In genomic region chr11:54728371-54728770, GRCm38 (mm10) we compare ENCODE assay signal across 19 mouse cellular contexts. TPM values are rescaled to one million over a fixed set of nuclear protein-coding genes. Genes with fewer than 3 reads are reported as not detected.
A peak's percentile ranks its signal among the peaks of the same experiment; 100 is the strongest.
DNase-seq lines count a peak whose midpoint lies in the region; ATAC-seq and TF ChIP-seq lines count a peak whose summit lies in the region.
"Had no signal": no experiment of that assay in that cellular context is flagged by ENCODE, and none has a peak within 500 bp of the region (broad histone marks: within the 10 kb centered on the region; RNA-seq: fewer than 3 reads in every experiment).

No protein-coding gene starts in this region.

- TF ChIP-seq CTCF in thymus, adult 2 months (IDR thresholded peaks at IDR 0.05; ENCODE audit: borderline replicate concordance, control insufficient read depth, extremely low read depth, insufficient read depth, low read length, poor library complexity): no peak
- TF ChIP-seq CTCF in forebrain, postnatal 0 days (IDR thresholded peaks at IDR 0.05; ENCODE audit: low read depth): no peak

- no peak for DNase-seq in kidney, adult 18-20 months
- DNase-seq in thymus, postnatal 0 days (ENCODE audit: low spot score): peak; percentile 33
- no peak for DNase-seq in thymus, adult 2 months
- peak; percentile 43 for DNase-seq in brain, adult 2 months (ENCODE audit: low read depth, low spot score)
- DNase-seq in forebrain, postnatal 0 days: no peak
- DNase-seq in adrenal gland, postnatal 36 days: no peak
- DNase-seq: cerebellum, adult 18-20 months; gastrocnemius, postnatal 25 days; kidney, postnatal 14 days; layer of hippocampus, adult 9-11 months; liver, embryonic 13.5 days; lung, postnatal 14 days; thymus, postnatal 14 days had no signal

- peaks cover 45% of the 10 kb centered on the region for H3K36me3 ChIP-seq in kidney, embryonic 15.5 days
- peaks cover 14% of the 10 kb centered on the region; the same call in 1 of the 2 replicates for H3K36me3 ChIP-seq in thymus, adult 2 months (ENCODE audit: control insufficient read depth, insufficient read depth, low read length)
- peaks cover 4% of the 10 kb centered on the region; the same call in 1 of the 2 replicates for H3K36me3 ChIP-seq in forebrain, postnatal 0 days (ENCODE audit: insufficient read depth)

- H3K4me1 ChIP-seq in kidney, embryonic 15.5 days: peaks cover 12% of the 10 kb centered on the region
- H3K4me1 ChIP-seq in thymus, adult 2 months (replicated peaks; ENCODE audit: control insufficient read depth, insufficient read depth, low read length): peaks cover 20% of the 10 kb centered on the region
- H3K4me1 ChIP-seq in forebrain, postnatal 0 days (ENCODE audit: insufficient read depth): no peaks in the 10 kb centered on the region
- H3K4me1 ChIP-seq: embryonic facial prominence, embryonic 13.5 days; liver, embryonic 13.5 days had no signal

- H3K27me3 ChIP-seq in kidney, embryonic 15.5 days: no peaks in the 10 kb centered on the region
- no peaks in the 10 kb centered on the region for H3K27me3 ChIP-seq in thymus, adult 2 months (ENCODE audit: control insufficient read depth, insufficient read depth, low read length)
- H3K27me3 ChIP-seq in forebrain, postnatal 0 days (ENCODE audit: insufficient read depth, low read length): no peaks in the 10 kb centered on the region
- H3K27me3 ChIP-seq: embryonic facial prominence, embryonic 13.5 days; liver, embryonic 13.5 days had no signal

- H3K9me3 ChIP-seq in kidney, embryonic 15.5 days (replicated peaks): no peaks in the 10 kb centered on the region
- no peaks in the 10 kb centered on the region for H3K9me3 ChIP-seq in forebrain, postnatal 0 days (ENCODE audit: low read length)
- H3K9me3 ChIP-seq: embryonic facial prominence, embryonic 13.5 days; liver, embryonic 13.5 days had no signal

- TF ChIP-seq POLR2A in thymus, adult 2 months (IDR thresholded peaks at IDR 0.05; ENCODE audit: control insufficient read depth, extremely low read depth, insufficient read depth, low read length, poor library complexity): no peak

- no peak overlapping the region for H3K4me3 ChIP-seq in kidney, embryonic 15.5 days (replicated peaks)
- H3K4me3 ChIP-seq in thymus, adult 2 months (ENCODE audit: control insufficient read depth, insufficient read depth, low read length): no peak overlapping the region
- H3K4me3 ChIP-seq in forebrain, postnatal 0 days (ENCODE audit: low read depth, low read length): no peak overlapping the region
- H3K4me3 ChIP-seq: embryonic facial prominence, embryonic 13.5 days; liver, embryonic 13.5 days; myocyte had no signal

- H3K4me2 ChIP-seq in kidney, embryonic 15.5 days: no peak overlapping the region
- H3K4me2 ChIP-seq in forebrain, postnatal 0 days (ENCODE audit: low read depth): no peak overlapping the region
- H3K4me2 ChIP-seq: embryonic facial prominence, embryonic 13.5 days; heart, embryonic 11.5 days; liver, embryonic 13.5 days; midbrain, embryonic 11.5 days had no signal

- 0 out of 2 replicates have a peak overlapping the region, but pooled peaks have one; percentile 0 for H3K27ac ChIP-seq in kidney, embryonic 15.5 days
- no peak overlapping the region; the same call in 1 of the 2 replicates for H3K27ac ChIP-seq in thymus, adult 2 months (ENCODE audit: control insufficient read depth, insufficient read depth, low read length)
- H3K27ac ChIP-seq in forebrain, postnatal 0 days (ENCODE audit: low read depth, low read length): no peak overlapping the region
- H3K27ac ChIP-seq: embryonic facial prominence, embryonic 13.5 days; liver, embryonic 13.5 days had no signal

- 55% methylated on average over 2 of the region's 2 CpGs for WGBS in kidney, embryonic 15.5 days
- WGBS in thymus, adult 2 months: 26% methylated on average over 2 of the region's 2 CpGs
- 85% methylated on average over 2 of the region's 2 CpGs for WGBS in forebrain, postnatal 0 days

- no peak for ATAC-seq in kidney, embryonic 15.5 days (replicated peaks; ENCODE audit: low FRiP score)
- ATAC-seq in forebrain, postnatal 0 days: no peak
- ATAC-seq: intestine, postnatal 0 days had no signal

- no peak overlapping the region for H3K9ac ChIP-seq in kidney, embryonic 15.5 days
- no peak overlapping the region for H3K9ac ChIP-seq in forebrain, postnatal 0 days
- H3K9ac ChIP-seq: embryonic facial prominence, embryonic 13.5 days; liver, embryonic 13.5 days had no signal

RNA-seq across cellular contexts. Expression of gene Cdc42se2, which starts 59.1 kb away (rescaled TPM):
- polyA plus RNA-seq in kidney, embryonic 15.5 days (2015; fragmentation: Nextera tagmentation; extraction: Ambion mirVana): 88.9 and 89.2 TPM in 2 replicates
- polyA plus RNA-seq in thymus, postnatal 0 days (2015; fragmentation: Nextera tagmentation; extraction: Ambion mirVana): 144 and 158 TPM in 2 replicates
- polyA plus RNA-seq in thymus, adult 2 months (2012; rRNA removed): 122 and 127 TPM in 2 replicates
- 137 and 150 TPM in 2 replicates for total RNA-seq in forebrain, postnatal 0 days (2014; rRNA removed)
- polyA plus RNA-seq in forebrain, postnatal 0 days (2015; fragmentation: Nextera tagmentation; extraction: Ambion mirVana): 121 and 137 TPM in 2 replicates
- total RNA-seq in adrenal gland, postnatal 36 days (2021): 10 to 100 TPM; 20.5 to 24.5 TPM

Comparison
In these comparisons a context has a peak if more than half of its experiments do, and no peak if none do; other contexts are left out.
1. DNase-seq: peak in thymus, postnatal 0 days (single experiment) and brain, adult 2 months (single experiment); none in kidney, adult 18-20 months (single experiment), thymus, adult 2 months (single experiment), forebrain, postnatal 0 days (single experiment) and adrenal gland, postnatal 36 days (0 of 2).